ENCODE assay signal across 8 mouse cellular contexts in the genomic region with DNA sequence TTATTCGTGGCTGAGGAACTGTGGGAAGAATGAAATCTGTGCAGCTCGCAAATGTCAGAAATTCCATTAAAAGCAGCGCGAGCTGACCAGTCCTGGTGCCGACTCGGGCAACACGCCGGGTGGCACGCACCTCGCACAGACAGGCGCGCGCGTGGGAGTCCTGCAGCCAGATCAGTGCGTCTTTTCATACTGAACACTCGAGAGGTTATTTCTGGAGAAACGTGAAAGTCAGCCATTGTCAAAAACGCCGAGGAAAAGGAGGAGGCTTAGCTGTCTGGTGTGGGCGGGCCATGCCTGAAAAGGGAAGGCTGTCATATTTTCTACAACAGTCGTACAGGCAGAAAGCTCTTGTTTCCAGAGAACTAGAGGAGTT. TPM values are rescaled to one million over a fixed set of nuclear protein-coding genes. Genes with fewer than 3 reads are reported as not detected.
DNase-seq lines count a peak whose midpoint lies in the region; ATAC-seq and TF ChIP-seq lines count a peak whose summit lies in the region.

No protein-coding gene starts in this region.

- peaks cover 8 to 28% of the 10 kb centered on the region in 2 experiments for H3K4me1 ChIP-seq in heart, embryonic 14.5 days (ENCODE audit: control insufficient read depth in 2 of 2, insufficient read depth in 2 of 2, low read length in 2 of 2)
- peaks cover 9 to 34% of the 10 kb centered on the region in 2 experiments; a peak in 3 of 4 replicates for H3K4me1 ChIP-seq in CH12.LX (ENCODE audit: control insufficient read depth in 1 of 2, insufficient read depth in 2 of 2)
- peaks cover 11% of the 10 kb centered on the region for H3K4me1 ChIP-seq in limb, embryonic 11.5 days (ENCODE audit: control insufficient read depth, insufficient read depth, low read length)
- peaks cover 18% of the 10 kb centered on the region for H3K4me1 ChIP-seq in neural tube, embryonic 12.5 days

- no peak for TF ChIP-seq RAD21 in CH12.LX (IDR thresholded peaks at IDR 0.05; ENCODE audit: low read depth, low read length)

- H3K9me3 ChIP-seq in heart, embryonic 14.5 days (ENCODE audit: control insufficient read depth, low read length) = no peaks in the 10 kb centered on the region
- no peaks in the 10 kb centered on the region for H3K9me3 ChIP-seq in CH12.LX (replicated peaks; ENCODE audit: low read length)
- H3K9me3 ChIP-seq in limb, embryonic 11.5 days (ENCODE audit: control insufficient read depth, low read length) = no peaks in the 10 kb centered on the region
- no peaks in the 10 kb centered on the region for H3K9me3 ChIP-seq in neural tube, embryonic 12.5 days

- H3K27me3 ChIP-seq in heart, embryonic 14.5 days (ENCODE audit: control insufficient read depth, insufficient read depth, low read length) = no peaks in the 10 kb centered on the region
- no peaks in the 10 kb centered on the region for H3K27me3 ChIP-seq in CH12.LX (replicated peaks)
- H3K27me3 ChIP-seq in limb, embryonic 11.5 days (ENCODE audit: control insufficient read depth, insufficient read depth, low read length) = no peaks in the 10 kb centered on the region
- no peaks in the 10 kb centered on the region for H3K27me3 ChIP-seq in neural tube, embryonic 12.5 days (replicated peaks)

- peak overlapping the region; percentile 28 to 37 for H3K4me3 ChIP-seq in heart, embryonic 14.5 days (ENCODE audit: control insufficient read depth in 1 of 2, insufficient read depth in 1 of 2, low read depth in 1 of 2, low read length in 2 of 2)
- H3K4me3 ChIP-seq in CH12.LX (replicated peaks in 1 of 3; ENCODE audit: low read depth in 2 of 3, low read length in 2 of 3, poor library complexity in 1 of 3) = peak overlapping the region in 1 of 3 experiments; percentile 37
- H3K4me3 ChIP-seq in limb, embryonic 11.5 days (ENCODE audit: low read depth, low read length) = peak overlapping the region; percentile 97
- peak overlapping the region; percentile 93 for H3K4me3 ChIP-seq in neural tube, embryonic 12.5 days

- DNase-seq in heart, postnatal 4 days = no peak
- DNase-seq in CH12.LX (ENCODE audit: extremely low read depth) = no peak
- no peak for DNase-seq in limb, embryonic 11.5 days (ENCODE audit: low spot score)
- no peak for DNase-seq in cerebellum, postnatal 14 days
- no peak for DNase-seq in urinary bladder, adult 2 months (ENCODE audit: low spot score)

- TF ChIP-seq EP300 in CH12.LX (IDR thresholded peaks at IDR 0.05; ENCODE audit: low read length) = no peak

- 0 out of 2 replicates have a peak, but pooled peaks cover 4% of the 10 kb centered on the region for H3K36me3 ChIP-seq in heart, embryonic 14.5 days (ENCODE audit: control insufficient read depth, insufficient read depth, low read length)
- H3K36me3 ChIP-seq in CH12.LX (replicated peaks in 1 of 2; ENCODE audit: control insufficient read depth in 1 of 2, insufficient read depth in 1 of 2, low read length in 1 of 2) = peaks cover 0 to 2% of the 10 kb centered on the region in 2 experiments
- no peaks in the 10 kb centered on the region for H3K36me3 ChIP-seq in limb, embryonic 11.5 days (ENCODE audit: control insufficient read depth, insufficient read depth, low read length)
- no peaks in the 10 kb centered on the region for H3K36me3 ChIP-seq in neural tube, embryonic 12.5 days

- peaks cover 35% of the 10 kb centered on the region for H3K79me2 ChIP-seq in CH12.LX (replicated peaks; ENCODE audit: control insufficient read depth, extremely low read depth, insufficient read depth, poor library complexity, severe bottlenecking)

- TF ChIP-seq CTCF in CH12.LX (conservative IDR thresholded peaks at IDR 0.05 in 1 of 2, IDR thresholded peaks at IDR 0.05 in 1 of 2; ENCODE audit: low read depth in 2 of 2, low read length in 2 of 2) = no peak

- H3K27ac ChIP-seq in heart, embryonic 14.5 days (replicated peaks in 1 of 2; ENCODE audit: control insufficient read depth in 1 of 2, insufficient read depth in 1 of 2, low read depth in 2 of 2, low read length in 2 of 2) = peak overlapping the region; percentile 97 to 100
- peak overlapping the region; percentile 58 for H3K27ac ChIP-seq in CH12.LX (ENCODE audit: insufficient read depth, low read depth)
- no peak overlapping the region for H3K27ac ChIP-seq in limb, embryonic 11.5 days (replicated peaks; ENCODE audit: low read depth, low read length)
- peak overlapping the region; percentile 63 for H3K27ac ChIP-seq in neural tube, embryonic 12.5 days

- H3K9ac ChIP-seq in heart, embryonic 14.5 days (ENCODE audit: low read length) = peak overlapping the region; percentile 58
- H3K9ac ChIP-seq in CH12.LX (ENCODE audit: insufficient read depth, low read depth) = no peak overlapping the region
- H3K9ac ChIP-seq in limb, embryonic 11.5 days (ENCODE audit: low read length) = 0 out of 2 replicates have a peak overlapping the region, but pooled peaks have one; percentile 36
- H3K9ac ChIP-seq in neural tube, embryonic 12.5 days = peak overlapping the region; percentile 58

- peak; percentile 1; the same call in 1 of the 2 replicates for ATAC-seq in heart, embryonic 14.5 days (ENCODE audit: insufficient number of reproducible peaks, insufficient read depth, low FRiP score, low read depth)
- peak; percentile 37 for ATAC-seq in erythroblast, adult 5-6 weeks (replicated peaks; ENCODE audit: low FRiP score, poor library complexity, severe bottlenecking)
- peak; percentile 27; the same call in 1 of the 2 replicates for ATAC-seq in limb, embryonic 11.5 days (ENCODE audit: insufficient number of reproducible peaks, low FRiP score, low TSS enrichment, low read depth)
- ATAC-seq in neural tube, embryonic 12.5 days (ENCODE audit: low FRiP score, low read depth) = no peak; the same call in 1 of the 2 replicates

- 7% methylated on average over 21 of the region's 21 CpGs for WGBS in heart, embryonic 14.5 days
- 4% methylated on average over 21 of the region's 21 CpGs for WGBS in limb, embryonic 11.5 days
- 3% methylated on average over 21 of the region's 21 CpGs for WGBS in neural tube, embryonic 12.5 days

- dilution Hi-C loops in CH12.LX (cut with MboI; ENCODE audit: extremely low pct_ligation_motif_present, extremely low pct_unique_long_range_greater_than_20kb, low sequenced_read_pairs) = no loop called here

- H3K4me2 ChIP-seq in heart, embryonic 14.5 days (ENCODE audit: low read length) = peak overlapping the region; percentile 71
- no peak overlapping the region for H3K4me2 ChIP-seq in CH12.LX (ENCODE audit: insufficient read depth, low read depth, poor library complexity, severe bottlenecking)
- peak overlapping the region; percentile 75 for H3K4me2 ChIP-seq in limb, embryonic 11.5 days (ENCODE audit: low read depth, severe bottlenecking)
- H3K4me2 ChIP-seq in neural tube, embryonic 12.5 days (replicated peaks) = peak overlapping the region; percentile 78

- in situ Hi-C loops in CH12.LX (cut with MboI; ENCODE audit: low pct_ligation_motif_present, low pct_unique_long_range_greater_than_20kb, low sequenced_read_pairs) = no loop called here

- TF ChIP-seq POLR2A in CH12.LX (IDR thresholded peaks at IDR 0.05; ENCODE audit: low read depth, low read length) = no peak

TF ChIP-seq in CH12.LX, 34 proteins besides CTCF, POLR2A, EP300 and RAD21:
- TF ChIP-seq UBTF (IDR thresholded peaks at IDR 0.05; ENCODE audit: low read depth, low read length) = no peak
- 0 out of 2 replicates have a peak, but pooled peaks have one; percentile 0 for TF ChIP-seq ZMIZ1 (IDR thresholded peaks at IDR 0.05; ENCODE audit: low read depth, low read length)

RNA-seq across cellular contexts. Expression of gene Rheb, which starts 0.7 kb away (rescaled TPM):
- polyA plus RNA-seq in heart, embryonic 14.5 days (2014; fragmentation: Nextera tagmentation; extraction: Ambion mirVana) = 274 and 275 TPM in 2 replicates
- total RNA-seq in heart, postnatal 4 days (2021) = 100 to 1,000 TPM in 1 of 2 experiments, 10 to 100 TPM in 1; 99.3 to 100 TPM
- total RNA-seq in CH12.LX (2012; rRNA removed) = 17.0 and 20.8 TPM in 2 replicates
- 64.1 and 70.4 TPM in 2 replicates for total RNA-seq in CH12.LX (2014; rRNA removed)
- polyA plus RNA-seq in CH12.LX (2012; ENCODE audit: insufficient read length, low read depth) = 41.0 and 46.2 TPM in 2 replicates
- total RNA-seq in erythroblast, adult 5-6 weeks (2015; ENCODE audit: low replicate concordance) = 41.8 and 47.7 TPM in 2 replicates
- total RNA-seq in erythroblast, adult 5-6 weeks (2017; ENCODE audit: low replicate concordance) = 13.9 and 33.6 TPM in 2 replicates
- polyA plus RNA-seq in limb, embryonic 11.5 days (2014; fragmentation: Nextera tagmentation; extraction: Ambion mirVana) = 189 and 200 TPM in 2 replicates
- polyA plus RNA-seq in neural tube, embryonic 12.5 days (2016; fragmentation: Nextera tagmentation; extraction: Ambion mirVana) = 181 and 183 TPM in 2 replicates
- 104 and 112 TPM in 2 replicates for polyA plus RNA-seq in urinary bladder, adult 2 months (2012; rRNA removed)
